Mouse (Mus musculus) monocyte, adult 2 months (primary cell): ENCODE results near the gene Slitrk3.
"Not testable (repeated sequence)": the region's sequence is repeated elsewhere in the genome, so short reads cannot be mapped to it uniquely, and the experiment has no call there.

ENCODE experiments used
- DNase-seq, 2 experiments: peaks; one replicate each; pipeline ENCODE4 v3.0.0; 2022; ENCODE audit warnings: low spot score in 2 of 2, low read depth in 1 of 2

Gene Slitrk3

GRCm38 (mm10) chr3:73057197-73057811 lies at the start of gene Slitrk3:
Gene Slitrk3, minus strand, starts transcription at chr3:73057803.
- no peak for DNase-seq

DNA sequence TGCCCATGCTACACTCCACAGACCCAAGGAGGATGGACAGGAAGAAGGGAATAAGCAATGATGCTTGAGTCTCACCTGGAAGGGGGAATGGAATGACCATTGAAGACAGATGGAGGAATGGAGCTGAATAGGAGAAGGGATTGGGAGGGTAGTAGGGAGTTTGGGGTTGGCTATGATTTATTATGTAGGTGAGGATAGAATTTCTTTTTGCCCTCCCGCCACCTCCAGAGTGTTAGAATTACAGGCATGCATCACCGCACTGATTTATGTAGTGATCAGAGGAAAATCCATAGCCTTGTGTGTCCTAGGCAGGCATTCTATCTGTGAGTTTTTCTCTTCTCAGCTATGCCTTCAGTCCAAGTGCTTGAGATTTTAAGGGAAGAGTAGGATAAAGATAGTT lies 36.8 kb upstream of the Slitrk3 start:
- not testable (repeated sequence) for DNase-seq

DNA sequence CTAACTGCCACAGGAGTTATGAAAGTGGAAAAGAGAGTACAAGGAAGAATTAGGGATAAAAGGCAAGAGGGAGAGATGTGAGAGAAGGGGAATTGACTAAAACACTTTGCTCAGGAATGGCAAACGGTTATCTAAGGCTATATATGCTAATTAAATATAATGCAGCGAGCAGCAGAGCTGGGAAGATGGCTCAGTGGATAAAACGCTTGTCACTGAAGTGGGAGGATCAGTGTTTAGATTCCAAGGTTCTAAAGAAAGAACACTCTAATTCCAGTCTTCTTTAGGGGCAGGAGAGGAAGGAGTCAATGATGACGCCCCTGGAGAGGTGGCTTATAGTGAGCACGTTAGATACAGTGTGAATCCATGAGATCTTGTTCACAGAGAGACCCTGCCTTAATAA lies 27.0 kb upstream of the Slitrk3 start:
- DNase-seq = no peak

DNA sequence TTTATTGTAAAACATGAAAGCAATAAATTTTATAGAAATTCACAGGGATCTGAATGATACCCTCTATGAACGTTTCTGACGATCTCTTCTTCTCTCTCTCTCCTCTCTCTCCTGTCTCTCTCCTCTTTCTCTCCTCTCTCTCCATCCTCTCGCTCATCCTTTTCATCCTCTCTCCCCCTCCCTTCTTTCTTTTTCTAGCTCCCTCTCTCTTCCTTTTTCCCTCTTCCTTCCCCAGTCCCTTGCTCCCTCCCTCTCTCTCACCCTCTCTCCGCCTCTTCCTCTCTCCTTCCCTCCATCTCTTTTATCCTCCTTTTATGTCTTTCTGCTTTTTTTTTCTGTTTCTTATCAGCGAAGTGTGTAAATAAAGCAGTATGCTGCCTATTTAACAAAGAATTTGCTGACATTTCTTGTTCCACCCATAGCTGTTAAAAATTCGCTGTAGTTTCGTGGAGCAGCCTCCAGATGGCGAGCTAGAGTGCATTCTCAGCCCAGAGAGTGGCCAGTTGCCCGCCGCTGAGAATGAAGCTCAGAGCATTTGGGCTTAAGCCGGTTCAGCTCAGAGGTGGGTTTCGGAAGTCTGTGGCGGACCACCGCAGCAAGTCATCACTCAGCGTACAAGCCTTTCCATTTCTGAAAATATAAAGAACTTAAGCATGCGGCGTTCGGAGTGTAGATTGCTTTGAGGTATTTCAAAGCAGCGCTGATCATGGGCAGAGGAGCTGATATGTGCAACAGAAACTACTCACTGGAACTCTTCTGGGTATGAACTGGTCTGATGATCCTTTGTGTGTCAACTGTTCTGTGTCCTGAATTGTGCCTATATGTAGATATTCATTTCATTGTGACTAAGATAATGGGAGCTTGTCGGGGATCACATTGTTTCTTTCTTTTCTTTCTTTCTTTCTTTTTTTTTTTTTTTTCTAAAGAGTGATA lies 8.5 kb upstream of the Slitrk3 start:
- no peak for DNase-seq

GRCm38 (mm10) chr3:73058190-73058589 lies 587 bp upstream of the Slitrk3 start:
- no peak for DNase-seq

GRCm38 (mm10) chr3:73056492-73057196 lies 959 bp downstream of the Slitrk3 start:
- DNase-seq = no peak

DNA sequence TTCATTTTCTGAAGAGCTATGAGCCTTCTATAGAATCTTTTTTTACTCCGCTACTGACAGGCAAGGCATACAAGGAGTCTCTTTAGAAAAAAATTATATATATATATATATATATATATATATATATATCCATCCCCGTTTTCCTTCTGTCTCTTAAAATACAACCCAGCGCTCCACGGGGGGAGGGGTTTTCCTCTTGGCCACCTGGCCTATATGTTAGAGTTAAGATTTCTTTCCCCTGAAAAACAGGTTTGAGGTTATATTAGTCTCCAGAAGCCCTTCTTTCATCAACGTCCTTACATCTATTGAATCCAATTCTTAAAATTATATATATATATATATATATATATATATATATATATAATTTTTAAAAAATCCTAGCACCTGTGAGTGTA lies 1.6 kb downstream of the Slitrk3 start:
- DNase-seq = no peak

GRCm38 (mm10) chr3:73055399-73056043 lies 2.1 kb downstream of the Slitrk3 start:
- no peak for DNase-seq

DNA sequence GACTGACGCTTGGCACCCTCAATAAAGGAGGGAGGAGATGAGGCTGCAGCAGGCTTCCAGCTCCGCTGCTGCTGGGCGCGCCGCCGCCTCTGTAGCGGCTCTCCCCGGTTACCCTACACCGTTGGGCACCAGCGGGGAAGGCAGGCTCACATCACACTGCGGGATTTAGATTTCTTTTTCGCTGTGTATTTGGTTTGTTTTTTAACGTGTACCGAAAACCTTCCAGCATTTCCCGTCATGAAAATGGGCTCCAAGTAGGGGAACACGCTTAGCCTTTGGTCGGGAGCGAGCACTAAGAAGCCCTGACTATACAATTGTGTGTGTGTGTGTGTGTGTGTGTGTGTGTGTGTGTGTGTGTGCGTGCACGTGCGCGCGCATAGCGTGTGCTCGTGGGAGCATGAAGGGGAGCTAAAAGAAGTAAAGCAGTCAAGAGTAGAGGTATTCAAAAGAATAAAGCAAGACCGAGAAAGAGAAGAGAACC lies 4.1 kb downstream of the Slitrk3 start:
- DNase-seq = no peak

- no peak for DNase-seq
Observed at GRCm38 (mm10) chr3:73046248-73046647, 11.4 kb downstream of the Slitrk3 start.

DNA sequence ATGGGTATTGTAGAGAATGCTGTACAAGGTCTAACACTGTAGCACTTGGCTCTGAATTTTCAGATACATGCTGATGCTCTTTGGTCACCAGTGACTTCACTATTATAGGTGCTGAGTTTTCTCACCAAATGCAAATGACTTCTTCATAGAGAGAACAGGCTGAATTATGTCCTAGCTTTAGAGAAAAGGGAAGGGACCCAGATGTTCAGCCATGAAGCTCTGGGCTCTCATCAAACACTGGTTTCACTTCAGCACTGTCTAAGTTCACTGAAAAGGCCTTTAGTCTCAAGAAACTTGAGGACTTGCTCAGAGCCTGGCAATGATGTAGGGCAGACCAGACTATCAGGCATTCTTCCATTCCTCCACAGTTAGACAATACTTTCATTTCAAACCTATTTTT lies 15.3 kb downstream of the Slitrk3 start:
- no peak for DNase-seq

DNA sequence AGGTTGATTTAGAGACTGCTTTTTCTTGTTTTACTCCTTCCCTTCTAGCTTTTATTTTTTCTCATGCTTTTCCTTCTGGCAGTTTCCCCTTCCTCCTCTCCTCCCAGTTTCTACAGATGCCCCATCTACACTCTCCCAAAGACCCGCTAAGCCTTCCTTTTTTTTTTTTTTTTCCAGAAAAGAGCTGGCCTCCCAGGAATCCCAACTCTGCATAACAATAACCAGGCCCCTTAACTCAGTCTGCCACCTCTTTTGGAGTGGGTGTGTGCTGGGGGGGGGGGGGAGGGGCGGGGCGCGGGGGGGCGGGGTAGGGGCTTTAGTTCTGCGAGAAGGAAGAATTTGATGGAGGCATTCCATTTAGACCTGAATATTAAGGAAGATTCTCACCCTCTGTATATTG lies 51.6 kb downstream of the Slitrk3 start:
- no peak for DNase-seq

GRCm38 (mm10) chr3:73002933-73003696 lies 54.5 kb downstream of the Slitrk3 start:
- DNase-seq = no peak

DNA sequence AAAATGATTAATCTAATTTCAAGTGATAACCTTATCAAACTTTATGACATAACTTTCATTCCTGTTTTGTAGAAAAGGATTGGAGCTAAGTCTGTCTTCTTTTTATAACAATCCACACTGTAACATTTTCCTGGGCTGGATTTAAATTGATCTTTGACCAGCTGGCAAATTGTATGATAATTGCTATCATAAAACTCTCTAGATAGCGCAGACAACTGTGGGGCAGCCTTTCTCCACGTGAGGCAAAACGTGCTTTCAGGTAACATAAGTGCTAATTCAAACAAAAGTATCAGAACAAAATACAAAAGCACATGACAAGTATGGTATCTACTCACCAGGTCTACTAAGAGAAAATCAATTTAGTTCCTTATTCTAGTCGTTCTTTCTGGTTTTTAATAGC lies 60.1 kb downstream of the Slitrk3 start:
- DNase-seq = no peak
